Mouse (Mus musculus): ENCODE data around the gene Atg4a.

Gene Atg4a

DNA sequence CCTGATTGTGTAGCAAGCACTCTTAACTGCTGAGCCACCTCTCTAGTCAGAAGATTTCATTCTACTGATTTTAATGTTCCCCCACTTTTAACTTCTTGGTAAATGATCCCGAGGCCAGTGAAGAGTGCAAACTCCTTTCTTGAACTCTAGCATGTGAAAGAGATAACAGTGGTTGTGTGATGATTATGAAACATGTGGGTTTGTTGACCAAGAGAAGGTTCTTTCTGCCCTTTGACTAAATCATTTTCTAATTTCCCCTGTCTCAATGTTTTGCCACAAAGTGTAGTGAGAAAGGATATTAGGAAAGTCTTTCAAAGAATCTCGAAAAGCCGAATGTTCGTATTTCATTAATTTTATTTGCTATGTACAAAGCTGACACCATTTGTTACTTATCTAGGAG is 208.4 kb downstream of the Atg4a start:
- no peak for DNase-seq

DNA sequence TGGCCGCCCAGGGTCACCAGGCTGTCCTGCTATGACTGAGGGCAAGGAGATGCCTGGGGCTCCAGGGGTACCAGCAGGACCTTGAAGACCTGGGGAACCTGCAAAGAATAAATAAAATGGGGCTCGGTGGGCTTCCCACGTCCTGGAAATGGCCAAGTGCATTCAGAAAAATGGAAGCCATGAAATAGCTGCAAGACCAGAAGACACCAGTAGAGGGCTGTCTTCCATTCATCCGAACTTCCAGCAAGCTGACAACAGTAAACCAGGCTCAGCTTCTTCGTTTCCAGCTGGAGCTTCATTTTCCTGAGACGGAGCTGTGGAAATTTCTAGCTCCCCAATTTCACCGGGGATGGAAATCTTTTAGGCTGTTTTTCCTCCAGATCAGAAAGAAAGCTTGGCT is 218.6 kb downstream of the Atg4a start:
- DNase-seq: peak in 1 of 2 experiments; percentile 5

DNA sequence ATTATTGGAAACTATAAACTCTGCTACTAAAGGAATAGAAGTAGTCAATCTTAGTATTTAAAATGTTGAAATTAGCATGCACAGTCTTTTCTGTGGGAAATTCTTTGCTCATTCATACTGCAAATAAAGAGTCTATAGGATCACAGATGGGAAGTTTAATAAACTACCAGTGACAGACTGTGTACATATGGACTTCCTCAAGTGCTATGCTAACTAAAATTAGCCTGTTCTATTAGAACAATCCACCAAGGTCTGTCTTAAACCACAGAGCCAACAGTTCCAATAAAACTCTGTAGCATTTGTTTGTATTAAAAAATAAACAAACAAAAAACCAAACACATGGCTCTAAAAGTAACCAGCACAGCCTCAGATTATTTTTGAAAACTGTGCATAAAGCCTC is 238.3 kb downstream of the Atg4a start:
- no peak for DNase-seq

DNA sequence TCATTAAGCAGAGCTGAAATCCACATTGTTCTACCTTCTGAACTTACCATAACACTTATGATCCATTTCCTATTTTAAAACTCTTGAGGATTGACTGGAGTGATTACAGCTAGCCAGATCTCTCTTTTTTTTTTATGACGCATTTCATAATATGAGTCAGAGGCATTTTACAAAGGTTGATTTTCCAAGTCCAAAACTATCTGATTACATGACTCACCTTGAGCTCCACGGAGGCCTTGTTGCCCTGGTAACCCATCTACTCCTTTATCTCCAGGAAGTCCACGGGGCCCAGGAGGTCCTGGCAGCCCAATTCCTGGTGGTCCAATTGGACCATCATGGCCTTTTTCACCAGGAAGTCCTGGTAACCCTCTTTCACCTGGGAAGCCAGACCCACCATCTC is 242.3 kb downstream of the Atg4a start:
- DNase-seq: no peak

DNA sequence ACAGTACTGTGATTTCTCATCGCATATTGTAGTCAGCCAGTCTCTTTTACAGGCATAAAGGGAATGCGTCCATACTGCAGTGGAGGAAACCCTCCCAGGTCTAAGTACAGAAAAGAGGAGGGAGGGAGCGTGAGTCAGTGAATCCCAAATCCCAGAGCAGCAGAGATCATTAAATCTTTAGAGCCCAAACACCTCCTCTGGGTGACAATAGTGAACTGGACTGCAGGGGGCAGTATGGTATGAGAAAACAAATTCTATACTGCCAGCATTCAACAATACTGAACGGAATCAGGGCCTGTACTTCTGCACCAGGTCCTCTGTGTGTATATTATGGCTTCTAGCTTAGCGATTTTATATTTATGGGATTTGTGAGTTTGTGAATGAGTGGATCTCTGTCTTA is 256.1 kb downstream of the Atg4a start:
- DNase-seq: peak in 1 of 2 experiments; percentile 13
